Mouse (Mus musculus): ENCODE measurements around the gene Abcd4.

Abcd4 gene

GRCm38 (mm10) chr12:84571466-84572340 lies 45.5 kb downstream of the Abcd4 start:
- no peak for DNase-seq (ENCODE audit: low spot score)

- no peak for DNase-seq (ENCODE audit: low spot score)
Measured at GRCm38 (mm10) chr12:84570694-84571415, 46.4 kb downstream of the Abcd4 start.

GRCm38 (mm10) chr12:84569976-84570693 lies 47.1 kb downstream of the Abcd4 start:
- DNase-seq (ENCODE audit: low spot score) = no peak

GRCm38 (mm10) chr12:84569336-84569970 lies 47.8 kb downstream of the Abcd4 start, which contains the start of gene Vsx2:
Gene Vsx2, plus strand, starts transcription at chr12:84569762.
- no peak for DNase-seq (ENCODE audit: low spot score)

GRCm38 (mm10) chr12:84567576-84567975 lies 49.6 kb downstream of the Abcd4 start:
- no peak for DNase-seq (ENCODE audit: low spot score)

GRCm38 (mm10) chr12:84562558-84562957 lies 54.7 kb downstream of the Abcd4 start:
- DNase-seq (ENCODE audit: low spot score) = no peak

- no peak for DNase-seq (ENCODE audit: low spot score)
Measured at GRCm38 (mm10) chr12:84555218-84555617, 62.0 kb downstream of the Abcd4 start.

All from left cerebral cortex, adult 11 months (tissue).